In genomic region chr7:66387419-66387812, GRCm38 (mm10) we compare ENCODE assay signal across 9 mouse cellular contexts. TPM values are rescaled to one million over a fixed set of nuclear protein-coding genes. Genes with fewer than 3 reads are reported as not detected.
A peak's percentile ranks its signal among the peaks of the same experiment; 100 is the strongest.
DNase-seq lines count a peak whose midpoint lies in the region; ATAC-seq and TF ChIP-seq lines count a peak whose summit lies in the region.
"Had no signal": no experiment of that assay in that cellular context is flagged by ENCODE, and none has a peak within 500 bp of the region (broad histone marks: within the 10 kb centered on the region; RNA-seq: fewer than 3 reads in every experiment).

No protein-coding gene starts in this region.

- H3K4me2 ChIP-seq in liver, embryonic 15.5 days = peak overlapping the region; percentile 89
- peak overlapping the region; percentile 95 for H3K4me2 ChIP-seq in stomach, postnatal 0 days (replicated peaks; ENCODE audit: low read depth)

- intact Hi-C loops in heart, postnatal 10 days (cut with DNase I) = loop anchor here (5.0 kb wide), 1 partner anchor 45 kb away; no protein-coding TSS in a partner anchor

- TF ChIP-seq CTCF in stomach, postnatal 0 days (IDR thresholded peaks at IDR 0.05; ENCODE audit: low read depth) = no peak

- ATAC-seq in liver, embryonic 15.5 days (ENCODE audit: insufficient read depth) = no peak
- no peak for ATAC-seq in stomach, postnatal 0 days (ENCODE audit: low FRiP score, low TSS enrichment)
- no peak for ATAC-seq in monocyte, adult 5-6 weeks (replicated peaks; ENCODE audit: insufficient number of reproducible peaks, low FRiP score, low TSS enrichment, poor library complexity, severe bottlenecking)

- no peaks in the 10 kb centered on the region for H3K36me3 ChIP-seq in liver, embryonic 15.5 days (replicated peaks)
- H3K36me3 ChIP-seq in stomach, postnatal 0 days (ENCODE audit: control insufficient read depth, insufficient read depth, low read length) = no peaks in the 10 kb centered on the region

- H3K27me3 ChIP-seq in liver, embryonic 15.5 days = peaks cover 12% of the 10 kb centered on the region; the same call in 1 of the 2 replicates
- H3K27me3 ChIP-seq in stomach, postnatal 0 days (ENCODE audit: control insufficient read depth, insufficient read depth, low read length) = no peaks in the 10 kb centered on the region

- H3K9me3 ChIP-seq in liver, embryonic 15.5 days (replicated peaks) = no peaks in the 10 kb centered on the region
- H3K9me3 ChIP-seq in stomach, postnatal 0 days (ENCODE audit: control insufficient read depth, low read length) = no peaks in the 10 kb centered on the region

- H3K4me3 ChIP-seq in liver, embryonic 15.5 days (replicated peaks) = peak overlapping the region; percentile 67
- H3K4me3 ChIP-seq in stomach, postnatal 0 days (ENCODE audit: low read depth, low read length) = peak overlapping the region; percentile 79

- WGBS in liver, embryonic 15.5 days (ENCODE audit: insufficient replicate concordance) = 4% methylated on average over 13 of the region's 13 CpGs
- under 1% methylated on average over 13 of the region's 13 CpGs for WGBS in stomach, postnatal 0 days

- peak overlapping the region; percentile 68 for H3K9ac ChIP-seq in liver, embryonic 15.5 days
- H3K9ac ChIP-seq in stomach, postnatal 0 days (ENCODE audit: low read length) = peak overlapping the region; percentile 91

- TF ChIP-seq EP300 in stomach, postnatal 0 days (optimal IDR thresholded peaks at IDR 0.05) = no peak

- peak overlapping the region; percentile 55; the same call in 1 of the 2 replicates for H3K27ac ChIP-seq in liver, embryonic 15.5 days (replicated peaks)
- H3K27ac ChIP-seq in stomach, postnatal 0 days (replicated peaks) = peak overlapping the region; percentile 88

- DNase-seq in embryo, embryonic 11 days = peak; percentile 47
- DNase-seq in embryo, embryonic 10 days (ENCODE audit: low spot score) = no peak
- peak; percentile 24 for DNase-seq in adipocyte (ENCODE audit: low spot score)
- DNase-seq in heart, postnatal 10 days = peak; percentile 29 to 53
- DNase-seq in stomach, postnatal 0 days (ENCODE audit: low spot score) = peak; percentile 31
- DNase-seq in right cerebral cortex, adult 18-20 months = no peak

- peaks cover 34% of the 10 kb centered on the region for H3K4me1 ChIP-seq in liver, embryonic 15.5 days (replicated peaks)
- H3K4me1 ChIP-seq in stomach, postnatal 0 days (replicated peaks; ENCODE audit: control insufficient read depth, insufficient read depth) = no peaks in the 10 kb centered on the region; the same call in 1 of the 2 replicates

RNA-seq across cellular contexts. Expression of gene Lrrk1, which starts 0.7 kb away (rescaled TPM):
- total RNA-seq in heart, postnatal 10 days (2021) = 10 to 100 TPM; 11.9 to 13.3 TPM
- polyA plus RNA-seq in liver, embryonic 15.5 days (2015; fragmentation: Nextera tagmentation; extraction: Ambion mirVana) = 4.7 and 5.8 TPM in 2 replicates
- 8.5 and 9.2 TPM in 2 replicates for polyA plus RNA-seq in stomach, postnatal 0 days (2015; fragmentation: Nextera tagmentation; extraction: Ambion mirVana)
- 30.2 to 96.4 TPM (median 40.2 TPM) in 3 replicates for total RNA-seq in monocyte, adult 5-6 weeks (2017)

RNA-seq across cellular contexts. Expression of gene Gm10974, which starts 21.7 kb away (rescaled TPM):
- total RNA-seq in heart, postnatal 10 days (2021) = not detected
- polyA plus RNA-seq in liver, embryonic 15.5 days (2015; fragmentation: Nextera tagmentation; extraction: Ambion mirVana) = not detected in 2 replicates
- polyA plus RNA-seq in stomach, postnatal 0 days (2015; fragmentation: Nextera tagmentation; extraction: Ambion mirVana) = not detected in 2 replicates
- total RNA-seq in monocyte, adult 5-6 weeks (2017) = not detected in 3 replicates
- polyA plus RNA-seq: large intestine, adult 2 months had no signal

RNA-seq across cellular contexts. Expression of gene Aldh1a3, which starts 39.9 kb away (rescaled TPM):
- total RNA-seq in heart, postnatal 10 days (2021) = 1 to 10 TPM; 2.1 to 3.1 TPM
- 0.69 TPM in 2 replicates for polyA plus RNA-seq in liver, embryonic 15.5 days (2015; fragmentation: Nextera tagmentation; extraction: Ambion mirVana)
- polyA plus RNA-seq in stomach, postnatal 0 days (2015; fragmentation: Nextera tagmentation; extraction: Ambion mirVana) = 7.7 and 9.6 TPM in 2 replicates
- total RNA-seq in monocyte, adult 5-6 weeks (2017) = 0.39 to 1.2 TPM in 2 of 3 replicates, not detected in the other

Comparison
In these comparisons a context has a peak if more than half of its experiments do, and no peak if none do; other contexts are left out.
1. DNase-seq: peak in embryo, embryonic 11 days (single experiment), adipocyte (single experiment), heart, postnatal 10 days (2 of 2) and stomach, postnatal 0 days (single experiment); none in embryo, embryonic 10 days (single experiment) and right cerebral cortex, adult 18-20 months (single experiment).